Mouse (Mus musculus) forebrain, embryonic 14.5 days (tissue): ENCODE data around the gene Susd3. TPM values are rescaled to one million over a fixed set of nuclear protein-coding genes. Genes with fewer than 3 reads are reported as not detected.

Experiments used
- ATAC-seq: fragments of 200-750 bp; cut with Nextera tagmentation; 2 replicates; pipeline ENCODE4 v1.8.0; 2017; ENCODE audit warnings: mild to moderate bottlenecking, moderate library complexity
- DNase-seq: peaks from one replicate; pipeline ENCODE4 v3.0.0-alpha.2; 2015; ENCODE audit warnings: low spot score
- H3K27ac ChIP-seq: fragments of 300-500 bp; sonication (generic); 2 replicates; pipeline ENCODE4 v1.5.1; 2014; ENCODE audit warnings: low read depth, mild to moderate bottlenecking, control low read depth, low read length, moderate library complexity
- H3K27me3 ChIP-seq: fragments of 300-500 bp; sonication (generic); replicated peaks from 2 replicates; pipeline ENCODE4 v1.6.1; 2014; ENCODE audit warnings: low read length, control low read depth, mixed read lengths; ENCODE audit not compliant: control insufficient read depth, insufficient read depth
- H3K36me3 ChIP-seq: fragments of 300-500 bp; sonication (generic); 2 replicates; pipeline ENCODE4 v1.6.1; 2014; ENCODE audit warnings: low read length, control low read depth; ENCODE audit not compliant: control insufficient read depth, insufficient read depth
- H3K4me1 ChIP-seq: fragments of 300-500 bp; sonication (generic); 2 replicates; pipeline ENCODE4 v1.6.1; 2014; ENCODE audit warnings: antibody characterized with exemption, low read length, control low read depth; ENCODE audit not compliant: control insufficient read depth, insufficient read depth
- H3K4me2 ChIP-seq: fragments of 300-500 bp; sonication (generic); 2 replicates; pipeline ENCODE4 v1.6.1; 2014; ENCODE audit warnings: mild to moderate bottlenecking, control low read depth, low read length
- H3K4me3 ChIP-seq: fragments of 300-500 bp; sonication (generic); 2 replicates; pipeline ENCODE4 v1.5.1; 2014; ENCODE audit warnings: low read depth, low read length, control low read depth
- H3K9ac ChIP-seq: fragments of 300-500 bp; sonication (generic); 2 replicates; pipeline ENCODE4 v1.6.1; 2014; ENCODE audit warnings: mild to moderate bottlenecking, low read length, control low read depth, moderate library complexity
- H3K9me3 ChIP-seq: fragments of 300-500 bp; sonication (generic); replicated peaks from 2 replicates; pipeline ENCODE4 v1.6.1; 2016; ENCODE audit warnings: low read length, control low read depth, mixed read lengths; ENCODE audit not compliant: control insufficient read depth
- whole genome bisulfite sequencing: fragments of 180-500 bp; shearing (Covaris S2); extraction: QIAGEN DNeasy Blood & Tissue Kit; methylation state at CpG from one replicate; pipeline ENCODE4 v1.1.7; 2014; 5-methylcytosine and 5-hydroxymethylcytosine counted together
- polyA plus RNA-seq: library from polyadenylated mRNA; unstranded; fragments of >200 nt; fragmentation: Nextera tagmentation; extraction: Ambion mirVana; gene quantifications from 2 replicates; pipeline ENCODE4 v1.2.1, GENCODE M21; 2014

The Susd3 gene
- polyA plus RNA-seq, 1 experiment from 2014 or later = 1.4 TPM

DNA sequence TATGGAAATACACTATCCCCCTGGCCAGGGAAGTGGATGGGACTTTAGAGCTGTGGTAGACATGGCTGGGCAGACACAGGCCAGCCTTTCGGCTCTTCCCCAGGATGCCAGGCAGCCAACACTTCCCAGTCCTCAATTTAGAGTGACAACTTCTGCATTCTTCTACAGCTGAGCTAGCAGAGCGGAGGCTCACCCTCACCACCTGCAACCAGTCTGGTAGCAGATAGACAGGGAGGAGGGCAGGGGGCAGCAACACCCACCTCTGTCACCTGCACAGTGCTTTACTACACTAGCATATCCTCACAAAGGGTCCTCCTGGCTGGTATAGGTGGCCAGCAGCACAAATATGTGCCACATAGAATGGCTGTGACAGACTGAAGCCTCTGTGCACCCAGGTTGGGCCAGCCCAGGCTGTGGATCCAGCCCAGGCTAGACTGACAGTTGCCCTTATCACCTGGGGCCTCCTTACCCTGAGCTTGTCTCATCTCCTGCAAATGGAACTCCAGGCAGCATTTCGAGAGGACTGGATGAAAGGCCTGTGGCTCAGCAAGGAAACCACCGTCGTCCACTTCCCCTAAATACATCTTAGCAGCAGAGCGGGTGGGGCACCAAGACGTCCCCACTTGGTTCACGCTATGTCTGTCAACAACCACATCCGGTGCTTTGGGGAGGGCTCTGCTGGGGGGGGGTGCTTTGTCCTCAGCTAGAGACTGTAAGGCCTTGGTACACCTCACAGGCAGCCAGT is 6.0 kb downstream of the Susd3 start:
- DNase-seq (no peak), ATAC-seq (no peak)
- no peak overlapping the region for H3K4me3 ChIP-seq
- 83% methylated on average over 9 of the region's 9 CpGs for WGBS
- H3K9ac ChIP-seq = no peak overlapping the region
- H3K4me2 ChIP-seq = no peak overlapping the region
- no peaks in the 10 kb centered on the region for H3K36me3 ChIP-seq
- no peaks in the 10 kb centered on the region for H3K9me3 ChIP-seq
- H3K27me3 ChIP-seq = peaks cover 8% of the 10 kb centered on the region
- H3K27ac ChIP-seq = no peak overlapping the region
- peaks cover under 1% of the 10 kb centered on the region; the same call in 1 of the 2 replicates for H3K4me1 ChIP-seq

DNA sequence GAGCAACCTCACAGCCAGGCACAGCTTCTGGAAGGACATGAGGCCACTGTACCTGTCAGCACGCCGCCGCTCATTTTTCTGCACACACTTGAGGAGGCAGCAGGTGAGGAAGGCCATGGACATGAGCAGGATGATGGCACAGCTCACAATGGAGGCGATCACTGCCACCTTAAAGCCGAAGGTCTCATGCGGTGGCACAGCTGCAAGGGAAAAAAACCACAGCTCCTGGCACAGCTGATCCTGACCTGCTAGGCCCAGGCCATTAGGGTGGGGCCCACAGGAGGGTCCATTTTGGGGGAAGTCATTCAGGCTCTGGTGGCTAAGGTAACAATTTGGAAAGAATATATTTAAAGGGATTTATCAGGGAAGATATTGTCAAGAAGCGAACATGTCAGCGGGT is 9.8 kb downstream of the Susd3 start:
- H3K27me3 ChIP-seq = no peaks in the 10 kb centered on the region
- ATAC-seq = no peak

GRCm38 (mm10) chr13:49237617-49238016 is 10.9 kb downstream of the Susd3 start:
- WGBS = 88% methylated on average over 8 of the region's 8 CpGs
- DNase-seq = no peak

More for the DNA sequence above, 9.8 kb downstream of the Susd3 start:
- no peak overlapping the region for H3K4me2 ChIP-seq
- H3K9me3 ChIP-seq = no peaks in the 10 kb centered on the region
- WGBS = 92% methylated on average over 8 of the region's 8 CpGs
- H3K27ac ChIP-seq = no peak overlapping the region
- no peak overlapping the region for H3K4me3 ChIP-seq
- no peaks in the 10 kb centered on the region for H3K4me1 ChIP-seq
- H3K36me3 ChIP-seq = no peaks in the 10 kb centered on the region
- DNase-seq = no peak
- H3K9ac ChIP-seq = no peak overlapping the region

DNA sequence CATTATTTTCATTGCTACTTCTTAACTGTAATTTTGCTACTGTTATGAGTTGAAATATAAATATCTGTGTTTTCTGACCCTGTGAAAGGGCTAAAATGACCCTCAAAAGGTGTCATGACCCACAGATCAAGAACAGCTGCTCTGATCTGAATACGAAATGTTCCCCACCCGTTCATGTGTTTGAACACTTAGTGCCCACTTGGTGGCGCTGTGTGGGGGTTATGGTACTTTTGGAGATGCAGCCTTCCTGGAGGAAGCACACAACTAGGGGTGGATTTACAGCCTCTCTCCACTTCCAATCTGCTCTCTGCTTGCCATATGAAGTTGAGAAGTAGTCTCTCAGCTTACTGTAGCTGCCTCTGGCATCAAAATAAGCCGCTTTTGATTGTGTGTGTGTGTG is 13.8 kb downstream of the Susd3 start:
- DNase-seq (no peak), ATAC-seq (no peak)
- no peaks in the 10 kb centered on the region for H3K36me3 ChIP-seq
- WGBS = 94% methylated on average over 4 of the region's 4 CpGs
- H3K9ac ChIP-seq = no peak overlapping the region
- no peaks in the 10 kb centered on the region for H3K27me3 ChIP-seq
- H3K9me3 ChIP-seq = no peaks in the 10 kb centered on the region
- H3K4me2 ChIP-seq = no peak overlapping the region
- H3K27ac ChIP-seq = no peak overlapping the region
- H3K4me3 ChIP-seq = no peak overlapping the region
- H3K4me1 ChIP-seq = no peaks in the 10 kb centered on the region

More at GRCm38 (mm10) chr13:49237617-49238016, 10.9 kb downstream of the Susd3 start:
- Histone ChIP-seq H3K27ac (no peak overlapping the region), H3K4me1 (no peaks in the 10 kb centered on the region), H3K4me2 (no peak overlapping the region), H3K9me3 (no peaks in the 10 kb centered on the region), H3K27me3 (no peaks in the 10 kb centered on the region), H3K9ac (no peak overlapping the region), H3K36me3 (no peaks in the 10 kb centered on the region), H3K4me3 (no peak overlapping the region)
- no peak for ATAC-seq

DNA sequence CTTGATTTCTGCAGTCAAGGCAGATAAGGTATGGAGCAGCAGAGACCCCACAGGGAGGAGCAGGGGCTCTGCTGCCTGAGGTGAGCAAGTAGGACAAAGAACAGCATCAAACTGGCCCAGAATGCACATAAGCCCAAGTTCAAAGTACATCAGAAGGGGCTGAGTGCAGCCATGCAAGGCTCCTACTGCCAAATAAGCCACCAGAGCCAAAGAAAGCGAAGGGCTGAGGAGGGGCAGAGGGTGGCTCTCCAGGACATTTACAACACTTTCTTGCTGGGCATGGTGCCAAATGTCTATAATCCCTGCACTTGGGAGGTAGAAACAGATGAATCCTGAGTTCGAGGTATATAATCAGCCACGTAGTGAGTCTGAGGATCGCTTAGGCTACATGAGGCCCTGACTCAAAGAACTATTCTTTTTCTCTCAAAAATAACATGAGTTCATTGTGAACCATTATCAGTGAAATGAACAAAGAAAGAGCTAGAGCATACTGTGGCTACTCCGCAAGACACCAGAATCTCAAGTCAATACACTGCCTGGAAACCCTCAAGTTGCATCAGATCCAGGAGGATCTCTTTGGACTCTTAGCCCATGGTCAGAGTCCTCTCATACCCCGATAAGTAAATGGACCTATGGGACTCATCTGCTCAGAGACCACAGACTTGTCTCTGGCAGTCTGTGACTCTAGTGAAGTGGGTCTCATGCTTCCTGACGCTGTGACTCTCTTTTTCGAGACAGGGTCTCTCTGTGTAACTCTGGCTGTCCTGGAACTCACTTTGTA is 14.5 kb downstream of the Susd3 start:
- no peaks in the 10 kb centered on the region for H3K36me3 ChIP-seq
- H3K27me3 ChIP-seq = no peaks in the 10 kb centered on the region
- no peak overlapping the region for H3K4me3 ChIP-seq
- 79% methylated on average over 8 of the region's 8 CpGs for WGBS
- H3K9me3 ChIP-seq = no peaks in the 10 kb centered on the region
- ATAC-seq (no peak), DNase-seq (no peak)
- H3K4me2 ChIP-seq = no peak overlapping the region
- no peaks in the 10 kb centered on the region for H3K4me1 ChIP-seq
- no peak overlapping the region for H3K9ac ChIP-seq
- H3K27ac ChIP-seq = no peak overlapping the region

DNA sequence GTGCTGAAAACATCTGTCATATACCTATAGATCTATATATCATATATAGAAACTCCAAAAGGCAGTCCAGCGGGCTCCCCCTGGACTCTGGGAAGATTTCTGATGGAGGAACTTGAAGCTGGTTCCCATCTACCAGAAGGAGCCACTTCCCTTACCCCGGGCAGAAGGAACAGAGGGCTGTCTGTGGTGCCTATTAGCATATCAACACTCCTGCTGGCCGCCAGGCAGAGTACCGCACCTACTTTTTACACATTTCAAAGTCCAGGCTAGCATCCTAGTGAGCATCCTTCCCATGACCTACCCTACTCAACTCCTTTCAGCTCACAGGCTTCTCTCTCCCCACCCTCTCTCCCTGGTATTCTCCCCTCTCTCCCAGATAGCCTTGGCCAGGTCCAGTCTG is 22.9 kb downstream of the Susd3 start:
- WGBS = 37% methylated on average over 4 of the region's 4 CpGs
- no peak overlapping the region for H3K9ac ChIP-seq
- no peaks in the 10 kb centered on the region for H3K9me3 ChIP-seq
- no peak for ATAC-seq
- no peaks in the 10 kb centered on the region for H3K4me1 ChIP-seq
- H3K27ac ChIP-seq = no peak overlapping the region
- DNase-seq = no peak
- no peak overlapping the region for H3K4me3 ChIP-seq
- H3K4me2 ChIP-seq = no peak overlapping the region
- no peaks in the 10 kb centered on the region for H3K36me3 ChIP-seq
- H3K27me3 ChIP-seq = no peaks in the 10 kb centered on the region

DNA sequence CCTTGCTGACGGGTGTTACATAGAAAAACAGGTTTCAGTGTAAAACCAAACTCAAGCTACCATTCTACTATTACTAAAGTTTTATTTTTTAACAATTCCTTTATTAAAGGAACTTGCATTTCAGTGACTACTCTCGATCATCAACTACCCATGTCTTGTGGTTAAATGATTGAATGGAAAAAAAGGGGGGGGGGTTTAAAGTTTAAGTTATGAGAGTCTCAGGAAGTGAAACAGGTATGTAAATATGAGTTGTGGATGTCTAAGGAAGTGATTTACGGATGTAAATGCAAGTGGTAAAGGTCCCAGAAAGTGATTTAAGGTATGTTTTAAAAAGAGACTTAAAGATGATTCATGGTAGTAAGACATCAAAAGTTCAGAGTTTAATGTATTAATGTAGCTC is 23.3 kb downstream of the Susd3 start:
- no peaks in the 10 kb centered on the region for H3K4me1 ChIP-seq
- no peaks in the 10 kb centered on the region for H3K36me3 ChIP-seq
- no peaks in the 10 kb centered on the region for H3K27me3 ChIP-seq
- no peaks in the 10 kb centered on the region for H3K9me3 ChIP-seq
- 78% methylated on average over 3 of the region's 3 CpGs for WGBS
- no peak overlapping the region for H3K4me2 ChIP-seq
- H3K4me3 ChIP-seq = no peak overlapping the region
- DNase-seq (no peak), ATAC-seq (no peak)
- no peak overlapping the region for H3K27ac ChIP-seq
- H3K9ac ChIP-seq = no peak overlapping the region

DNA sequence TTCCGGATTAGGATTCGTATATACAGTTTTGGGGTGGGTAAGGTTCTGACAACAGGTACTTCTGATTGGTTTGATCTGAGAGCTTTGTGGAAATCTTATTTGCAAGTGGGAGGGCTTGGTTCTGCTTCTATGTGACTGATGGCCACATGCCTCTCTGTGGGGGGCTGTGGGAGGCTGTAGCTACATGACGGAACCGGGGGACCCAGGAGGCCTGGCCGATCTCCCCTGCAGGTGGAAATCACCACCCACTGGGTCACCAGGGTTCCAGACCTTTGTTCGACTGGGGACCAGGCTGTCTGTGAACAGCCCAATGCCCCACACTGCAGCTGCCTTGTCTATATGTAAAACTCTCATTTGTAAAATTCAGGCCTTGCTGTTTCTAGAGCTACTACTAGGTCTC is 23.8 kb downstream of the Susd3 start:
- DNase-seq (no peak), ATAC-seq (no peak)
- 25% methylated on average over 6 of the region's 6 CpGs for WGBS
- Histone ChIP-seq H3K9me3 (no peaks in the 10 kb centered on the region), H3K4me3 (no peak overlapping the region), H3K9ac (no peak overlapping the region), H3K4me2 (no peak overlapping the region), H3K36me3 (no peaks in the 10 kb centered on the region), H3K4me1 (no peaks in the 10 kb centered on the region), H3K27ac (no peak overlapping the region), H3K27me3 (no peaks in the 10 kb centered on the region)

DNA sequence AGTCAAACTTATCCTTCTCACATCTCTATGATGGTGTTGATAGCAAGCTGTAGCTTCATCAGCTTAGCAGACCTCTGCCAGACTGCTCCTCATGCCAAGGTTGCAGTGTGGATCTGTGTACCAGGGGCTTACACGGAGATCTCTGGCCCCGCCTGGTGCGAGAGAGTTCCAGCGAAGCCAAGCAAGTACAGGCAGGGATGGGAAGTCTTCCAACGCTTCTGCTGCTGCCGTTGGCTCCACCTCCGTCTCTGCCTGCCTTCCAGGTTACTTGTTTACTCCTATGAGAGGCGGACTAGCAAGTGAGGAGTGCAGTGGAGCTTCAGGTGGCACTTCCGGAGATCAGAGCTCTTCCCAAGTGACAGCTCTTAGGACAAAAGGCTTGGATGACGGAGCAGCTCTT is 24.2 kb downstream of the Susd3 start:
- Histone ChIP-seq H3K27me3 (no peaks in the 10 kb centered on the region), H3K4me3 (no peak overlapping the region), H3K4me1 (no peaks in the 10 kb centered on the region), H3K9ac (no peak overlapping the region), H3K27ac (no peak overlapping the region), H3K4me2 (no peak overlapping the region), H3K9me3 (no peaks in the 10 kb centered on the region), H3K36me3 (no peaks in the 10 kb centered on the region)
- 21% methylated on average over 10 of the region's 10 CpGs for WGBS
- ATAC-seq (no peak), DNase-seq (peak; percentile 55)
